Mouse (Mus musculus): ENCODE measurements around the gene Ins2. TPM values are rescaled to one million over a fixed set of nuclear protein-coding genes. Genes with fewer than 3 reads are reported as not detected.

The Ins2 gene
- total RNA-seq, 1 experiment = not detected

DNA sequence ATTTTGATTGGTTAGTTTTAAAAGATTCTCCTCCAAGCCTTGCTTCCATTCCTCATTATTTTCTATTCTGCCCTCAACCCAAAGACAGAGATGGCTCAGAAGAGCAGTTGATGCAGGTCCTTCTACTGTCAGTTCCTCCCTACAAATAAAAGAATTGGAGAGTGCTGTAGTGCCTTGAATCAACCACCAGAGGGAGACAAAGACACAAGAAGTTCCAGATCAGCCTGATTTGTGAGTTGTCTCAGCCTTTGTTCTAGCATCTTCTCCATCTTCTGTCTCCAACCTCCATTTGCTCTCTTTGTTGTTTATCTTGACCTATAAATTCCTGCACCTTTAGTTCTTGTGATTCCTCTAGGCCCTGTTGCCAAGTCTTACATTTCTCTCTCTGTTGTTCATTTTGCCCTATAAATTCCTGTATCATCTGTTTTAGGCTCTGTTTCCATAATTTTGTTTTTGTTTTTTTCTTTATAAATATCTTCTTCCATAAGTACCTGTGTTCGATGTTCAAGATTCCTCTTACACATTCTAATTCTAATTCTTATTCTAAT is 6.2 kb downstream of the Ins2 start:
- peak; percentile 27 for DNase-seq (ENCODE audit: low read depth, low spot score)

DNA sequence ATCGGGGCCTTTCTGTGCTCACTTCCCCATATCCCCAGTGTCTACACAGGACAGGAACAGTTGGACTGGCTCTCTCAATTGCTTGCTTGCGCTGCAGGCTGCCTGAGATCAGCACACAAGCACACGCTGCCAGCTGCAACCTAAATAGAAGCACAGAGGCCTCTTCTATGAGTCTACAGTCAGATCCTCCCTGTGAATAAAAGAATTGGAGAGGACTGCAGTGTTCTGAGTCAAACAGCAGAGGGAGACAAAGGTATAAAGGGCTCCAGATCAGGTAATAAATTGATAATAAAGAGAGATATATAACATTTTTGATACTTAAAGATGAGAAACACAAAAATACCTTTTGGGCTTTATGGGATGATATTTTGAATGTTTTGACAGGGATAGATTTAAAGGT is 17.2 kb downstream of the Ins2 start:
- no peak overlapping the region for H3K4me3 ChIP-seq (ENCODE audit: insufficient read depth in 1 of 2, low read depth in 1 of 2, low read length in 2 of 2, poor library complexity in 1 of 2, severe bottlenecking in 1 of 2)
- no peaks in the 10 kb centered on the region for H3K36me3 ChIP-seq (ENCODE audit: control insufficient read depth, insufficient read depth, low read length, poor library complexity, severe bottlenecking)
- no peaks in the 10 kb centered on the region for H3K9me3 ChIP-seq (ENCODE audit: control insufficient read depth, insufficient read depth, low read depth, low read length)
- TF ChIP-seq MAFK (IDR thresholded peaks at IDR 0.05; ENCODE audit: insufficient read depth, low read depth, low read length) (no peak), HCFC1 (IDR thresholded peaks at IDR 0.05; ENCODE audit: borderline replicate concordance, insufficient read depth, low read length) (no peak), ZC3H11A (IDR thresholded peaks at IDR 0.05; ENCODE audit: borderline replicate concordance, low read depth, low read length) (no peak), ZNF384 (IDR thresholded peaks at IDR 0.05; ENCODE audit: low read depth, low read length) (no peak), CHD2 (IDR thresholded peaks at IDR 0.05; ENCODE audit: low read depth, low read length) (no peak)
- in situ Hi-C loops (cut with MboI; ENCODE audit: low sequenced_read_pairs in 2 of 2, unreplicated experiment in 2 of 2) = no loop called here
- DNase-seq (ENCODE audit: low read depth, low spot score) = no peak
- no peak overlapping the region for H3K27ac ChIP-seq (ENCODE audit: insufficient read depth, low read depth, low read length, poor library complexity, severe bottlenecking)
- no peak overlapping the region for H3K9ac ChIP-seq (ENCODE audit: insufficient read depth, low read depth, low read length, poor library complexity, severe bottlenecking)
- H3K4me1 ChIP-seq (ENCODE audit: control insufficient read depth in 2 of 2, insufficient read depth in 2 of 2, low read length in 2 of 2, poor library complexity in 1 of 2) = no peaks in the 10 kb centered on the region

More for the DNA sequence above, 6.2 kb downstream of the Ins2 start:
- no peaks in the 10 kb centered on the region for H3K4me1 ChIP-seq (ENCODE audit: control insufficient read depth in 2 of 2, insufficient read depth in 2 of 2, low read length in 2 of 2, poor library complexity in 1 of 2)
- no peaks in the 10 kb centered on the region for H3K36me3 ChIP-seq (ENCODE audit: control insufficient read depth, insufficient read depth, low read length, poor library complexity, severe bottlenecking)
- TF ChIP-seq CHD2 (IDR thresholded peaks at IDR 0.05; ENCODE audit: low read depth, low read length) (no peak), ZC3H11A (IDR thresholded peaks at IDR 0.05; ENCODE audit: borderline replicate concordance, low read depth, low read length) (0 out of 2 replicates have a peak, but pooled peaks have one; percentile 42)
- no peak overlapping the region for H3K9ac ChIP-seq (ENCODE audit: insufficient read depth, low read depth, low read length, poor library complexity, severe bottlenecking)
- H3K4me3 ChIP-seq (ENCODE audit: insufficient read depth in 1 of 2, low read depth in 1 of 2, low read length in 2 of 2, poor library complexity in 1 of 2, severe bottlenecking in 1 of 2) = no peak overlapping the region
- H3K9me3 ChIP-seq (ENCODE audit: control insufficient read depth, insufficient read depth, low read depth, low read length) = no peaks in the 10 kb centered on the region
- no peak overlapping the region for H3K27ac ChIP-seq (ENCODE audit: insufficient read depth, low read depth, low read length, poor library complexity, severe bottlenecking)
- in situ Hi-C loops (cut with MboI; ENCODE audit: low sequenced_read_pairs in 2 of 2, unreplicated experiment in 2 of 2) = no loop called here

GRCm38 (mm10) chr7:142720725-142721124 is 22.5 kb downstream of the Ins2 start:
- TF ChIP-seq MAFK (IDR thresholded peaks at IDR 0.05; ENCODE audit: insufficient read depth, low read depth, low read length) (no peak), ZNF384 (IDR thresholded peaks at IDR 0.05; ENCODE audit: low read depth, low read length) (no peak), HCFC1 (IDR thresholded peaks at IDR 0.05; ENCODE audit: borderline replicate concordance, insufficient read depth, low read length) (no peak), CHD2 (IDR thresholded peaks at IDR 0.05; ENCODE audit: low read depth, low read length) (no peak), ZC3H11A (IDR thresholded peaks at IDR 0.05; ENCODE audit: borderline replicate concordance, low read depth, low read length) (no peak)
- no peak overlapping the region for H3K9ac ChIP-seq (ENCODE audit: insufficient read depth, low read depth, low read length, poor library complexity, severe bottlenecking)
- no peaks in the 10 kb centered on the region for H3K4me1 ChIP-seq (ENCODE audit: control insufficient read depth in 2 of 2, insufficient read depth in 2 of 2, low read length in 2 of 2, poor library complexity in 1 of 2)
- no peak overlapping the region for H3K27ac ChIP-seq (ENCODE audit: insufficient read depth, low read depth, low read length, poor library complexity, severe bottlenecking)
- no peaks in the 10 kb centered on the region for H3K36me3 ChIP-seq (ENCODE audit: control insufficient read depth, insufficient read depth, low read length, poor library complexity, severe bottlenecking)
- H3K4me3 ChIP-seq (ENCODE audit: insufficient read depth in 1 of 2, low read depth in 1 of 2, low read length in 2 of 2, poor library complexity in 1 of 2, severe bottlenecking in 1 of 2) = no peak overlapping the region
- DNase-seq (ENCODE audit: low read depth, low spot score) = peak; percentile 40
- no peaks in the 10 kb centered on the region for H3K9me3 ChIP-seq (ENCODE audit: control insufficient read depth, insufficient read depth, low read depth, low read length)
- in situ Hi-C loops (cut with MboI; ENCODE audit: low sequenced_read_pairs in 2 of 2, unreplicated experiment in 2 of 2) = no loop called here

DNA sequence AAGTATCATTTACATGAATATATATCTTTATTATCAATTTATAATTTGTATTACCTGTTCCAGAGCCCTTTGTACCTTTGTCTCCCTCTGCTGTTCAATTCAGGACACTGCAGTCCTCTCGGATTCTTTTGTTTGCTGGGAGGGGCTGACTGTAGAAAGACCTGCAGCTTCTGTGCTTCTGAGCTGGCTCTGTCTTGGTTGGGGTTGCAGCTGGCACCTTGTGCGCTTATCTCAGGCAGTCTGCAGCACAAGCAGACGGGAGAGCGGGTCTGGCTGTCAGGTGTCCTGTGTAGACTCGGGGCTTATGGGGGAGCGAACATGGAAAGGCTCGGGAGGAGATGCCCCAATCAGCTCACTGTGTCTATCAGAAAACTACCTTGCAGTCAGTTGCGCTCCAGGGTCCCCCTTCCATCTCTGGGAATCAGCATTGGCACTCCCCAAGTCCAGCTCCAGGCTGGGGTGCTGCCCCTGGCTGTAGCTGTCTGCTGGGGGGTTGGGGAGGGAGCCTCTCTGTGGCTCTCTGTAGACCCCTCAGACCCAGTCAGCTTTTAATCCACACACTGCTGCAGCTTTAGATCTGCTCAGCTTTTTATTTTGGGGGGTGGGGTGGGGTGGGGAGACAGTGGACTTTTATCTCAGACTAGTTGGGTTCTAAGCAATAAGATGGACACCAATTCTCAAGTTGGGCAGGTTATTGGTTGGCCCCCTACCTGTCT is 28.2 kb downstream of the Ins2 start:
- TF ChIP-seq ZC3H11A (IDR thresholded peaks at IDR 0.05; ENCODE audit: borderline replicate concordance, low read depth, low read length) (0 out of 2 replicates have a peak, but pooled peaks have one; percentile 5), HCFC1 (IDR thresholded peaks at IDR 0.05; ENCODE audit: borderline replicate concordance, insufficient read depth, low read length) (no peak), CHD2 (IDR thresholded peaks at IDR 0.05; ENCODE audit: low read depth, low read length) (no peak), ZNF384 (IDR thresholded peaks at IDR 0.05; ENCODE audit: low read depth, low read length) (no peak), MAFK (IDR thresholded peaks at IDR 0.05; ENCODE audit: insufficient read depth, low read depth, low read length) (no peak)
- no peaks in the 10 kb centered on the region; a peak in 1 of 4 replicates for H3K4me1 ChIP-seq (ENCODE audit: control insufficient read depth in 2 of 2, insufficient read depth in 2 of 2, low read length in 2 of 2, poor library complexity in 1 of 2)
- H3K36me3 ChIP-seq (ENCODE audit: control insufficient read depth, insufficient read depth, low read length, poor library complexity, severe bottlenecking) = no peaks in the 10 kb centered on the region
- DNase-seq (ENCODE audit: low read depth, low spot score) = peak; percentile 50
- H3K27ac ChIP-seq (ENCODE audit: insufficient read depth, low read depth, low read length, poor library complexity, severe bottlenecking) = no peak overlapping the region
- no peak overlapping the region for H3K4me3 ChIP-seq (ENCODE audit: insufficient read depth in 1 of 2, low read depth in 1 of 2, low read length in 2 of 2, poor library complexity in 1 of 2, severe bottlenecking in 1 of 2)
- no peaks in the 10 kb centered on the region for H3K9me3 ChIP-seq (ENCODE audit: control insufficient read depth, insufficient read depth, low read depth, low read length)
- H3K9ac ChIP-seq (ENCODE audit: insufficient read depth, low read depth, low read length, poor library complexity, severe bottlenecking) = no peak overlapping the region
- in situ Hi-C loops (cut with MboI; ENCODE audit: low sequenced_read_pairs in 2 of 2, unreplicated experiment in 2 of 2) = no loop called here
